Mouse (Mus musculus) MEL (cell line): Measurements from ENCODE around the gene Padi2. TPM values are rescaled to one million over a fixed set of nuclear protein-coding genes. Genes with fewer than 3 reads are reported as not detected.

Experiments
- DNase-seq: peaks from one replicate; pipeline ENCODE4 v3.0.0; 2011; ENCODE audit warnings: low read depth, low spot score
- H3K27ac ChIP-seq: 2 replicates; pipeline ENCODE4 v1.5.1; 2012; ENCODE audit warnings: low read depth, mild to moderate bottlenecking, control low read depth, low read length, moderate library complexity; ENCODE audit not compliant: control insufficient read depth
- H3K27me3 ChIP-seq, 2 experiments: fragments of 150-350 bp in 1 of 2; sonication (generic) in 1 of 2; 2 replicates each; pipeline ENCODE4 v1.6.1; 2012; ENCODE audit warnings: low read length in 2 of 2, mild to moderate bottlenecking in 2 of 2, improper control_type of control experiment in 1 of 2, moderate library complexity in 1 of 2; ENCODE audit not compliant: insufficient read depth in 2 of 2, control insufficient read depth in 1 of 2
- H3K36me3 ChIP-seq, 2 experiments: 2 replicates each; pipeline ENCODE4 v1.6.1; 2012 to 2014; ENCODE audit warnings: low read length in 2 of 2, improper control_type of control experiment in 1 of 2, inconsistent platforms in 1 of 2, mild to moderate bottlenecking in 1 of 2; ENCODE audit not compliant: insufficient read depth in 2 of 2, control insufficient read depth in 1 of 2
- H3K4me1 ChIP-seq, 2 experiments: fragments of 150-350 bp in 1 of 2; sonication (generic) in 1 of 2; 2 replicates each; pipeline ENCODE4 v1.6.1; 2012; ENCODE audit warnings: low read length in 2 of 2, improper control_type of control experiment in 1 of 2, mild to moderate bottlenecking in 1 of 2; ENCODE audit not compliant: insufficient read depth in 2 of 2, control insufficient read depth in 1 of 2
- H3K4me3 ChIP-seq, 2 experiments: fragments of 150-350 bp in 1 of 2; sonication (generic) in 1 of 2; 2 replicates each; pipeline ENCODE4 v1.5.1; 2012; ENCODE audit warnings: low read depth in 2 of 2, low read length in 2 of 2, mild to moderate bottlenecking in 2 of 2, moderate library complexity in 2 of 2, control low read depth in 1 of 2, improper control_type of control experiment in 1 of 2; ENCODE audit not compliant: control insufficient read depth in 1 of 2, insufficient read depth in 1 of 2
- H3K79me2 ChIP-seq: 2 replicates; pipeline ENCODE4 v1.6.1; 2012; ENCODE audit warnings: mild to moderate bottlenecking, low read length, moderate library complexity; ENCODE audit not compliant: control insufficient read depth, poor library complexity, insufficient read depth
- H3K9ac ChIP-seq: 2 replicates; pipeline ENCODE4 v1.6.1; 2012; ENCODE audit warnings: low read depth, mild to moderate bottlenecking, control low read depth, low read length, moderate library complexity; ENCODE audit not compliant: control insufficient read depth, poor library complexity, severe bottlenecking
- H3K9me3 ChIP-seq: fragments of 150-350 bp; sonication (generic); replicated peaks from 2 replicates; pipeline ENCODE4 v1.6.1; 2012; ENCODE audit warnings: mild to moderate bottlenecking, low read length, improper control_type of control experiment, moderate library complexity; ENCODE audit not compliant: insufficient read depth
- BHLHE40 ChIP-seq: IDR thresholded peaks from 2 replicates; pipeline ENCODE4 v1.6.1; 2012; ENCODE audit warnings: low read depth, mild to moderate bottlenecking, inconsistent platforms, low read length, improper control_type of control experiment, borderline replicate concordance
- CHD1 ChIP-seq: IDR thresholded peaks from 2 replicates; pipeline ENCODE4 v1.6.1; 2012; ENCODE audit warnings: low read depth, mild to moderate bottlenecking, inconsistent platforms, low read length, improper control_type of control experiment
- CHD2 ChIP-seq: IDR thresholded peaks from 2 replicates; pipeline ENCODE4 v1.6.1; 2011; ENCODE audit warnings: low read length, improper control_type of control experiment
- CTCF ChIP-seq, 3 experiments: IDR thresholded peaks in 2 of 3; conservative IDR thresholded peaks in 1 of 3; 2 replicates each; pipeline ENCODE4 v1.5.1; 2011 to 2012; ENCODE audit warnings: low read length in 3 of 3, low read depth in 2 of 3, mild to moderate bottlenecking in 2 of 3, improper control_type of control experiment in 1 of 3, inconsistent platforms in 1 of 3, mixed read lengths in 1 of 3, moderate library complexity in 1 of 3; ENCODE audit not compliant: control insufficient read depth in 1 of 3, insufficient read depth in 1 of 3, poor library complexity in 1 of 3, severe bottlenecking in 1 of 3
- E2F4 ChIP-seq: IDR thresholded peaks from 2 replicates; pipeline ENCODE4 v1.6.1; 2011; ENCODE audit warnings: low read depth, low read length, improper control_type of control experiment, borderline replicate concordance
- EP300 ChIP-seq, 2 experiments: IDR thresholded peaks; 2 replicates each; pipeline ENCODE4 v1.6.1; 2011; ENCODE audit warnings: improper control_type of control experiment in 2 of 2, low read length in 2 of 2, low read depth in 1 of 2, mild to moderate bottlenecking in 1 of 2
- ETS1 ChIP-seq: IDR thresholded peaks from 2 replicates; pipeline ENCODE4 v1.6.1; 2012; ENCODE audit warnings: low read depth, mild to moderate bottlenecking, inconsistent platforms, low read length, improper control_type of control experiment, moderate library complexity
- GABPA ChIP-seq: IDR thresholded peaks from 2 replicates; pipeline ENCODE4 v1.6.1; 2012; ENCODE audit warnings: low read depth, mild to moderate bottlenecking, inconsistent platforms, low read length, improper control_type of control experiment, moderate library complexity
- GATA1 ChIP-seq: IDR thresholded peaks from 2 replicates; pipeline ENCODE4 v1.6.1; 2011; ENCODE audit warnings: low read depth, low read length, improper control_type of control experiment
- KAT2A ChIP-seq: conservative IDR thresholded peaks from 2 replicates; pipeline ENCODE4 v1.6.1; 2012; ENCODE audit warnings: low read depth, low read length, improper control_type of control experiment, inconsistent platforms
- MAFK ChIP-seq: IDR thresholded peaks from 2 replicates; pipeline ENCODE4 v1.6.1; 2011; ENCODE audit warnings: low read depth, mild to moderate bottlenecking, low read length, improper control_type of control experiment, borderline replicate concordance
- MYB ChIP-seq: IDR thresholded peaks from 2 replicates; pipeline ENCODE4 v1.6.1; 2011; ENCODE audit warnings: mild to moderate bottlenecking, low read depth, low read length, improper control_type of control experiment
- MYC ChIP-seq: IDR thresholded peaks from 2 replicates; pipeline ENCODE4 v1.6.1; 2011; ENCODE audit warnings: low read depth, mild to moderate bottlenecking, low read length, improper control_type of control experiment, moderate library complexity
- NELFE ChIP-seq: IDR thresholded peaks from 2 replicates; pipeline ENCODE4 v1.6.1; 2011; ENCODE audit warnings: low read depth, low read length, improper control_type of control experiment
- NRF1 ChIP-seq: IDR thresholded peaks from 2 replicates; pipeline ENCODE4 v1.6.1; 2014; ENCODE audit warnings: low read depth, mild to moderate bottlenecking, inconsistent platforms, low read length, improper control_type of control experiment, moderate library complexity; ENCODE audit not compliant: poor library complexity, insufficient read depth, severe bottlenecking
- POLR2A ChIP-seq, 2 experiments: IDR thresholded peaks; 2 replicates each; pipeline ENCODE4 v1.6.1; 2011 to 2012; ENCODE audit warnings: low read length in 2 of 2, mild to moderate bottlenecking in 2 of 2, control low read depth in 1 of 2, improper control_type of control experiment in 1 of 2, low read depth in 1 of 2, moderate library complexity in 1 of 2; ENCODE audit not compliant: control insufficient read depth in 1 of 2, insufficient read depth in 1 of 2, poor library complexity in 1 of 2
- POLR2AphosphoS2 ChIP-seq: IDR thresholded peaks from 2 replicates; pipeline ENCODE4 v1.6.1; 2011; ENCODE audit warnings: low read length, improper control_type of control experiment
- RAD21 ChIP-seq: IDR thresholded peaks from 2 replicates; pipeline ENCODE4 v1.6.1; 2011; ENCODE audit warnings: mild to moderate bottlenecking, low read depth, low read length, improper control_type of control experiment
- RCOR1 ChIP-seq: IDR thresholded peaks from 2 replicates; pipeline ENCODE4 v1.6.1; 2012; ENCODE audit warnings: low read depth, mild to moderate bottlenecking, inconsistent platforms, low read length, improper control_type of control experiment
- SIN3A ChIP-seq: IDR thresholded peaks from 2 replicates; pipeline ENCODE4 v1.6.1; 2012; ENCODE audit warnings: low read length, improper control_type of control experiment, inconsistent platforms
- TBP ChIP-seq: IDR thresholded peaks from 2 replicates; pipeline ENCODE4 v1.8.0; 2011; ENCODE audit warnings: low read depth, low read length, improper control_type of control experiment
- TCF12 ChIP-seq: IDR thresholded peaks from 2 replicates; pipeline ENCODE4 v1.6.1; 2014; ENCODE audit warnings: low read depth, mild to moderate bottlenecking, inconsistent platforms, low read length, improper control_type of control experiment, moderate library complexity
- UBTF ChIP-seq: IDR thresholded peaks from 2 replicates; pipeline ENCODE4 v1.6.1; 2012; ENCODE audit warnings: low read depth, mild to moderate bottlenecking, inconsistent platforms, low read length, improper control_type of control experiment, moderate library complexity, borderline replicate concordance; ENCODE audit not compliant: insufficient read depth
- USF1 ChIP-seq: IDR thresholded peaks from 2 replicates; pipeline ENCODE4 v1.6.1; 2014; ENCODE audit warnings: low read depth, mild to moderate bottlenecking, inconsistent platforms, low read length, improper control_type of control experiment, moderate library complexity
- ZC3H11A ChIP-seq: IDR thresholded peaks from 2 replicates; pipeline ENCODE4 v1.6.1; 2012; ENCODE audit warnings: low read depth, mild to moderate bottlenecking, inconsistent platforms, low read length, improper control_type of control experiment
- ZNF384 ChIP-seq: IDR thresholded peaks from 2 replicates; pipeline ENCODE4 v1.6.1; 2012; ENCODE audit warnings: low read depth, mild to moderate bottlenecking, inconsistent platforms, low read length, improper control_type of control experiment
- polyA plus RNA-seq, 2 experiments: library from polyadenylated mRNA; stranded (reverse) in 1 of 2; unstranded in 1 of 2; fragments of >175 nt in 1 of 2; fragments of >200 nt in 1 of 2; gene quantifications; 2 replicates each; pipeline versions ENCODE4 v1.2.1 to v1.2.4; 2012; ENCODE audit warnings: low replicate concordance in 2 of 2, low read depth in 1 of 2; ENCODE audit not compliant: insufficient read length in 2 of 2, insufficient read depth in 1 of 2, missing spikeins in 1 of 2
- total RNA-seq: library from RNA; depleted of rRNA; stranded (reverse); fragments of 300-350 nt; gene quantifications from 2 replicates; pipeline ENCODE4 v1.2.3, GENCODE M21; 2012

Padi2 gene
- total and polyA plus RNA-seq, 3 experiments, result 0.07 to 0.27 TPM; not detected in 1

- Histone ChIP-seq H3K36me3 (no peaks in the 10 kb centered on the region), H3K9ac (no peak overlapping the region), H3K9me3 (no peaks in the 10 kb centered on the region), H3K4me1 (no peaks in the 10 kb centered on the region), H3K79me2 (no peaks in the 10 kb centered on the region), H3K27ac (no peak overlapping the region), H3K4me3 (no peak overlapping the region), H3K27me3 (peaks cover 0 to 2% of the 10 kb centered on the region in 2 experiments; a peak in 1 of 4 replicates)
- DNase-seq, result no peak
- TF ChIP-seq ETS1 (no peak), CHD1 (no peak), POLR2A (IDR thresholded peaks at IDR 0.05; ENCODE audit: control insufficient read depth in 1 of 2, insufficient read depth in 1 of 2, low read depth in 1 of 2, low read length in 2 of 2, poor library complexity in 1 of 2) (no peak), EP300 (IDR thresholded peaks at IDR 0.05; ENCODE audit: low read depth in 1 of 2, low read length in 2 of 2) (no peak), E2F4 (no peak), UBTF (no peak), NELFE (no peak), NRF1 (no peak), USF1 (no peak), MYB (no peak), KAT2A (no peak), ZNF384 (no peak), CHD2 (no peak), RAD21 (no peak), ZC3H11A (no peak), SIN3A (no peak), MYC (no peak), TCF12 (no peak), GATA1 (no peak)
Observed at GRCm38 (mm10) chr4:140876681-140877080, 29.5 kb upstream of the Padi2 start.

GRCm38 (mm10) chr4:140877441-140877840 is 28.7 kb upstream of the Padi2 start:
- H3K9ac ChIP-seq, result no peak overlapping the region
- no peaks in the 10 kb centered on the region for H3K36me3 ChIP-seq
- TF ChIP-seq TBP, result no peak
- no peak for TF ChIP-seq POLR2A (IDR thresholded peaks at IDR 0.05; ENCODE audit: control insufficient read depth in 1 of 2, insufficient read depth in 1 of 2, low read depth in 1 of 2, low read length in 2 of 2, poor library complexity in 1 of 2)
- TF ChIP-seq ETS1, result no peak
- TF ChIP-seq NELFE, result no peak
- no peak for TF ChIP-seq TCF12
- no peak for TF ChIP-seq POLR2AphosphoS2
- no peak for TF ChIP-seq CHD1
- no peak for TF ChIP-seq MYC
- TF ChIP-seq RCOR1, result no peak
- no peak for TF ChIP-seq GABPA
- no peak for TF ChIP-seq BHLHE40
- no peak for TF ChIP-seq EP300 (IDR thresholded peaks at IDR 0.05; ENCODE audit: low read depth in 1 of 2, low read length in 2 of 2)
- no peak for TF ChIP-seq GATA1
- TF ChIP-seq MAFK, result no peak
- no peak for TF ChIP-seq ZC3H11A
- no peak for TF ChIP-seq CTCF (IDR thresholded peaks at IDR 0.05 in 2 of 3, conservative IDR thresholded peaks at IDR 0.05 in 1 of 3; ENCODE audit: control insufficient read depth in 1 of 3, insufficient read depth in 1 of 3, low read depth in 2 of 3, low read length in 3 of 3, poor library complexity in 1 of 3, severe bottlenecking in 1 of 3)
- TF ChIP-seq, all 39 proteins: peak for 0
- Histone ChIP-seq H3K27ac (no peak overlapping the region), H3K9me3 (no peaks in the 10 kb centered on the region), H3K4me3 (no peak overlapping the region), H3K27me3 (peaks cover 0 to 2% of the 10 kb centered on the region in 2 experiments; a peak in 1 of 4 replicates), H3K79me2 (no peaks in the 10 kb centered on the region), H3K4me1 (no peaks in the 10 kb centered on the region)
- DNase-seq, result no peak
